Mouse (Mus musculus) urinary bladder, adult 18-20 months (tissue): ENCODE data around the gene Gm5136.

Source experiments
- DNase-seq, 2 experiments: peaks; one replicate each; pipeline ENCODE4 v3.0.0; 2022; ENCODE audit warnings: low spot score in 2 of 2, mixed read lengths in 2 of 2

The Gm5136 gene

GRCm38 (mm10) chr10:108699946-108700345, at the start of gene Gm5136:
Gene Gm5136, minus strand, starts transcription at chr10:108700160.
- DNase-seq, result no peak

DNA sequence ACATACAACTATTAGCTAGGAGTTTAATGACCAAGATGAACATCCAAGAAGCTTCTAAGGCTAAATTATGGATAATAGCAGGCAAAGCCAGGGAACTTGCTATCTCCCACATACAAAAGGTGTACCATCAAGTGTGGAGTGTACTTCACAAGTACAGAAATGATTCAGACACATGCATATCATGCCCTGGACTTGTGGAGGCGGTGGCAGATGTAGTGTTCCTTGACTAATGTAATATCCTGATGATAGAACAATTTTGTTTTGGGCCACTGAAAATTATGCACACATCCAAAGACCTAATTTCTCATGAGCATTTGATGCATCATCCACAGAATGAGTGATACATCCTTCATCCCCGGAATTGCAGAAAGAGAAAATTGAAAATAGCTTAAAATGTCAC, 43.8 kb upstream of the Gm5136 start:
- DNase-seq, result no peak

GRCm38 (mm10) chr10:108733982-108734381, 34.0 kb upstream of the Gm5136 start:
- no peak for DNase-seq

- no peak for DNase-seq
These were observed 29.0 kb upstream of the Gm5136 start for GRCm38 (mm10) chr10:108728961-108729360.

DNA sequence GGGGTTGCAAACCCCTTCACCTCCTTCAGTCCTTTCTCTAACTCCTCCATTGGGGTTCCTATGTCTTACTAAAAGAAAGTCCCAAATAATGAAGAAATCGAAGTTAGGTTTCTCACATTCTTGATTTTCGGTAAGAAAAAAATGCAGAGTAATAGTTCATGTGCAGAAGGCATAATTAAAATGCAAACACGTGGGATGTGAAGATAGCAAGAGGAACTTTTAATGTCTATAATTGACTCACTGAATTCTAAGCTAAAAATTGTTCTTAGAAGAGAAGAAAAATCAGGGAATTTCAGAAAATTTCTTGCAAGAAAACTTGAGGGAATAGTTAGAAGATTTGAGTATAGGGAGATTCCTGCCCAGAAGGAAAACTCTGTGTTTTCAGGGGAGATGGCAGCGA, 26.4 kb upstream of the Gm5136 start:
- DNase-seq, result no peak

- no peak for DNase-seq
These were observed 24.9 kb upstream of the Gm5136 start for GRCm38 (mm10) chr10:108724878-108725277.

DNA sequence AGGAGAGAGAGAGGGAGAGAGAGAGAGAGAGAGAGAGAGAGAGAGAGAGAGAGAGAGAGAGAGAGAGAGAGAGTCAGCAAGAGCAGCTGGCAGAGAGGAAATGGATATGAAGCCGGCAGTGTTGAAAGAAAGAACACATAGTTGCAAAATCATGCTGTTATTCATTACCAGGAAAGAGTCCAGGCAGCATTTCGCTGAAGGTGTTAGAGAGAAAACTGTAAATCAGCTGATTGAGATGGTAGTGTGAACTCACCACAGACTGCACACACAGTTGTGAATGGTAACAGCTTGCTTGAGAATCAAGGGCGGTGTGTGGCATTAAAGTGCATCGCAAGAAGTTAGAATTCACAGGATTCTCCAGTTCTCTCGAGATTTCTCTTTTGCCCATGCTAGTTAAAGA, 10.6 kb upstream of the Gm5136 start:
- no peak for DNase-seq

DNA sequence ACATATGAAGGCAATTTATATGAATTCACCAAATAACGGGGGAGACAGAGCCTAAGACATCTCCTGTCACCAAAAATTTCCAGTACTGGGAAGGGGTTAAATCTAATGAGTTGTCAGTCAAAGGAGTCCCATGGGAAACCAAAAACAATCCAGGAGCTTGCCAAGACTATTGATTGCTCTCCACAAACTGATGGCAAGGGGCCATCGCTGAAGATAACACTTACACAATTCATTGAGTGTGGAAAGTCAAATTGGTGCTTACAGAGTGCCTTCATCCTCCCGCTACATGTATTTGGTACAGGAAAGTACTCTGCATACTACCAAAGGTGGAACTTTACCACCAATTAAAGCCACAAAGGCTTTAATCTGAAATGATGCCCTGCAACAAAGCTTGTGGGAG, 5.7 kb upstream of the Gm5136 start:
- no peak for DNase-seq

- no peak for DNase-seq
These were observed 1.6 kb upstream of the Gm5136 start for GRCm38 (mm10) chr10:108701361-108702128.

DNA sequence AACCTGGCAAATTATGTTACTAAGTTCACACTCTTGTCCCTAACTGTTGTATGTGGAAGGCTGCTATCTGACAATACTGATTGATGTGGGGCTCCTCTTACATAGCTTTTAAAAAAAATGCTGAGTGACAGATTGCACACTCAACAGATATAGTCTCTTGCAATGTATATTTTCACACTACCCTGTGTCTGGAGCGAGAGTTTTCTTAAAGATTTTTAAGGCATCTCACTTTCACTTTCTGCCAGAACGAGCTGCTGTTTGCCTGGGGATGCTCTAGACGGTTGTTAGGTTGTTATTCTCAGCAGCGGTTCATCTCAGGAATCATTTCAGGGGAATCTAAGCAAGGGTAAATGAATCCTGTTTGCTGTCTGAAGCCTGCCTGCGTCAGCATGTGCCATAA, 2.9 kb downstream of the Gm5136 start:
- no peak for DNase-seq

- no peak for DNase-seq
These were observed 9.0 kb downstream of the Gm5136 start for GRCm38 (mm10) chr10:108690954-108691353.

GRCm38 (mm10) chr10:108686696-108687095, 13.3 kb downstream of the Gm5136 start:
- no peak for DNase-seq

- DNase-seq, result no peak
These were observed 20.1 kb downstream of the Gm5136 start for GRCm38 (mm10) chr10:108679675-108680390.

- DNase-seq, result no peak
These were observed 22.9 kb downstream of the Gm5136 start for GRCm38 (mm10) chr10:108677053-108677452.

GRCm38 (mm10) chr10:108668944-108669343, 31.0 kb downstream of the Gm5136 start:
- DNase-seq, result no peak

GRCm38 (mm10) chr10:108660295-108660694, 39.7 kb downstream of the Gm5136 start:
- no peak for DNase-seq

- DNase-seq, result no peak
These were observed 41.7 kb downstream of the Gm5136 start for GRCm38 (mm10) chr10:108658300-108658699.

- DNase-seq, result no peak
These were observed 42.3 kb downstream of the Gm5136 start for GRCm38 (mm10) chr10:108657669-108658068.

GRCm38 (mm10) chr10:108656898-108657297, 43.1 kb downstream of the Gm5136 start:
- no peak for DNase-seq

DNA sequence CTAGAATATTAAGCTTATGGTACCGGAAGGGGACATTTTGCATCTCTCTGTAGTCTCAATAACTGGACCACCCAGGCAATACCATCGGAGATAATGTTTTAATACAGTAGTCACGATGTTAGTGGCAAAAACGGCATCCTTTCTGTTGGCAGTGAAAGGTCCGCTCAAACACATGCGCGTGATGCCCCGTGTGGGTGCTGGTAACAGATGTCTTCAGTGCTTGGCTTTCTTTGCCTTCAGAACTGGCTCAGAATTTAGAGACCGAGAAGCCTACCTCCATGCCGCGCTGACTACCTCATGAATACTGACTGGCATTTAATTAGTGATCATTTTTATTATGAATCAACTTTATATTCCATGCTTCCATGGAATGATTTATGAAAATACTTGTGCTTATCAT, 44.9 kb downstream of the Gm5136 start:
- no peak for DNase-seq

GRCm38 (mm10) chr10:108652831-108653230, 47.1 kb downstream of the Gm5136 start:
- DNase-seq, result no peak

DNA sequence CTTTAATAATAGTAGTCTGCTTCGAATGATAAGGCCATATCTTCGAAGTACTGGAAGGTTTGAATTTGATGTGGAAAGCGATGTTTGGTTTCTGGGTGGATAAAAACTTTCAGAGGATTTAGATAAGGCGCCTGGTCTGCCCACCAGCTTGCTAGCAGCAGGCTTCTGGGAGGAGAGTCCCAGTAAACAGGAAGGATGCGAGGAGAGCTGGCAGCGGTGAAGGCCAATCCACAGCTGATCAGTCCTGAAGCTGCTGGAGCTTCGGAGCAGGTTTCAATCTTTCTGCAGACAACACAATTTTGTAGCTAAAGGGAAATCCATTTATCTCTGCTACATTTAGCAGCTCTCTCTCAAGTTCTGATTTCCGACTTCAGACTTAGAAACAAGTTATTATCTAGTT, 47.9 kb downstream of the Gm5136 start:
- DNase-seq, result no peak

- DNase-seq, result no peak
These were observed 50.8 kb downstream of the Gm5136 start for GRCm38 (mm10) chr10:108649174-108649573.
